Comparison of ENCODE assay signal across 22 mouse cellular contexts in the genomic region with DNA sequence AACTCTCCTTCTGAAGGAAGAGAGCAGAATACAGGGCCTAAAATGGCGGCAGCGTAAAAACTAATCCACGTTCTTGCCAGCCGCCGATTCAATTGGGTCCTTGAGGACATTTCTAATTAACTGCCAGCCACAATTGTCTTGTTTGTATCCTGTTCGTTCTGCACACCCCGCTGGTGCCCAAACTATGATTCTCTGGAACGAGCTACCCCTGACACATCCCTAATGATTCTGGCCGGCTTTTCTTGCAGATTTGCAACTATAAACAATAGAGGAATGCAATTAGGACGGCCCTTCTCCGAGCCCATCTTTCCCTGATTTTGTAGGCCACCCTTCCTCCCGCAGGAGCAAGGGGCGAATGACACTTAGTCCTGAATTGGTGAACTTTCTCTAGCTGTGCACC. TPM values are rescaled to one million over a fixed set of nuclear protein-coding genes. Genes with fewer than 3 reads are reported as not detected.
DNase-seq lines count a peak whose midpoint lies in the region; ATAC-seq lines count a peak whose summit lies in the region.
"Had no signal": no experiment of that assay in that cellular context is flagged by ENCODE, and none has a peak within 500 bp of the region (broad histone marks: within the 10 kb centered on the region; RNA-seq: fewer than 3 reads in every experiment).

No protein-coding gene starts in this region.

- H3K4me3 ChIP-seq in intestine, embryonic 15.5 days (replicated peaks), result no peak overlapping the region
- H3K4me3 ChIP-seq: embryonic facial prominence, embryonic 10.5 days; embryonic facial prominence, embryonic 12.5 days; forebrain, embryonic 13.5 days; forebrain, embryonic 15.5 days had no signal

- peak; percentile 76 for DNase-seq in heart, adult 11 months
- no peak for DNase-seq in heart, adult 9 months (ENCODE audit: low spot score in 2 of 2)
- peak; percentile 17 for DNase-seq in retina, embryonic 14.5 days (ENCODE audit: low spot score)
- DNase-seq: adrenal gland, adult 2 months; adrenal gland, postnatal 10 days; adrenal gland, postnatal 25 days; B cell, adult 2 months; cerebellum, adult 11-12 months; cerebellum, adult 2 months; cerebellum, adult 9-10 months; cerebellum, postnatal 10 days; cerebellum, postnatal 25 days; forebrain, postnatal 0 days had no signal

- H3K9me3 ChIP-seq in intestine, embryonic 15.5 days, result no peaks in the 10 kb centered on the region
- H3K9me3 ChIP-seq: embryonic facial prominence, embryonic 12.5 days; forebrain, embryonic 13.5 days; forebrain, embryonic 15.5 days had no signal

- H3K4me1 ChIP-seq in intestine, embryonic 15.5 days (replicated peaks), result no peaks in the 10 kb centered on the region
- H3K4me1 ChIP-seq: embryonic facial prominence, embryonic 10.5 days; embryonic facial prominence, embryonic 12.5 days; forebrain, embryonic 13.5 days; forebrain, embryonic 15.5 days had no signal

- H3K4me2 ChIP-seq in intestine, embryonic 15.5 days (replicated peaks), result no peak overlapping the region
- H3K4me2 ChIP-seq: embryonic facial prominence, embryonic 12.5 days; forebrain, embryonic 13.5 days; forebrain, embryonic 15.5 days had no signal

- no peak overlapping the region for H3K27ac ChIP-seq in intestine, embryonic 15.5 days
- H3K27ac ChIP-seq: embryonic facial prominence, embryonic 10.5 days; embryonic facial prominence, embryonic 12.5 days; forebrain, embryonic 13.5 days; forebrain, embryonic 15.5 days had no signal

- no peak overlapping the region for H3K9ac ChIP-seq in intestine, embryonic 15.5 days
- H3K9ac ChIP-seq: embryonic facial prominence, embryonic 12.5 days; forebrain, embryonic 13.5 days; forebrain, embryonic 15.5 days; forebrain, postnatal 0 days had no signal

- no peak for ATAC-seq in intestine, embryonic 15.5 days
- no peak for ATAC-seq in monocyte, adult 5-6 weeks (replicated peaks; ENCODE audit: insufficient number of reproducible peaks, low FRiP score, low TSS enrichment, poor library complexity, severe bottlenecking)
- ATAC-seq: CD4-positive, CD25-positive, alpha-beta regulatory T cell, adult 4 months; forebrain, embryonic 13.5 days; forebrain, embryonic 15.5 days; forebrain, postnatal 0 days had no signal

- no peaks in the 10 kb centered on the region for H3K27me3 ChIP-seq in intestine, embryonic 15.5 days (replicated peaks)
- H3K27me3 ChIP-seq: CH12.LX; embryonic facial prominence, embryonic 12.5 days; forebrain, embryonic 13.5 days; forebrain, embryonic 15.5 days had no signal

- 86% methylated on average over 13 of the region's 13 CpGs for WGBS in intestine, embryonic 15.5 days

- H3K36me3 ChIP-seq in intestine, embryonic 15.5 days, result no peaks in the 10 kb centered on the region
- H3K36me3 ChIP-seq: embryonic facial prominence, embryonic 10.5 days; embryonic facial prominence, embryonic 12.5 days; forebrain, embryonic 15.5 days; G1E had no signal

RNA-seq across cellular contexts. Expression of gene Flt1, which starts 59.9 kb away (rescaled TPM):
- polyA plus RNA-seq in intestine, embryonic 15.5 days (2015; fragmentation: Nextera tagmentation; extraction: Ambion mirVana), result 12.6 and 12.8 TPM in 2 replicates
- 15.4 to 20.2 TPM (median 18.7 TPM) in 3 replicates for total RNA-seq in monocyte, adult 5-6 weeks (2017)

Comparison
In these comparisons a context has a peak if more than half of its experiments do, and no peak if none do; other contexts are left out.
1. DNase-seq: peak in heart, adult 11 months (single experiment) and retina, embryonic 14.5 days (single experiment); none in heart, adult 9 months (0 of 2).